Mouse (Mus musculus) mouse embryonic stem cell (cell line): Measurements from ENCODE around the gene Smarca1.

Experiments
- in situ Hi-C, 2 experiments: fragments of 300-500 bp; cut with MboI; formaldehyde crosslinking; loops; 1 replicate in 1 of 2; 3 replicates in 1 of 2; pipeline ENCODE4 v1.14.3; 2019 to 2020; ENCODE audit warnings: low sequenced_read_pairs in 2 of 2, low pct_unique_long_range_greater_than_20kb in 1 of 2, mixed read lengths in 1 of 2; ENCODE audit not compliant: unreplicated experiment in 1 of 2

The Smarca1 gene

DNA sequence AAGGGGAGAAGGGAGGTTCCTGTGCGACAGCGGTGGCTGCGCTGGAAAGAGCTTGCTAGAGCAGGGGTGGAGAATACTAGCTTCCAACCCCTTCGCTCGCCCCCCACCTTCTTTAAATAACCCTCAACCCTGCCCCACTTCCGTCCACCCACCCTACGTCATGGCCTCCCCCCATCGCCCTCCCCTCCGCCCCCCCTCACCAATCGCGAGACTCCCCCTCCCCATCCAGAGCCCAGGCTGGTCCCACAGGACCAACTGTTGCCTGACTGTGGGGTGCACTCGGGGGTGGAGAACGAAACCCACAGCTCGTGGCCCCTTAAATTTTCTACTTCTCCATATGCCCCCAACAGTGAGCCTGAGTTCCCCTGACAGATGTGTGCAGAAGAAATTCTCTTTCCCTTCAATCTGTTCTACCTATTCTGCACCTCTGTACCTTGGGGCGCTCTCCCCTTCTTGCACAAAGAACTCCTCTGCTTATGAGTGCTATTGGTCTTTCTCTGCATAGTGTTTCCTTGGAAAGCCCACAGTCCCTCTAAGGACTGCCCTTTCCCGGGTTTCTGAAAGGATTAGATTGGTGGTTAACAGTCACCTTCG is at the start of gene Smarca1:
Gene Smarca1, minus strand, starts transcription at position 544 of the 594 bp plus-strand sequence.
- in situ Hi-C loops = loop anchor here in 1 of 2 experiments (25.0 kb wide), 1 partner anchor 105 kb away; no protein-coding TSS in a partner anchor

DNA sequence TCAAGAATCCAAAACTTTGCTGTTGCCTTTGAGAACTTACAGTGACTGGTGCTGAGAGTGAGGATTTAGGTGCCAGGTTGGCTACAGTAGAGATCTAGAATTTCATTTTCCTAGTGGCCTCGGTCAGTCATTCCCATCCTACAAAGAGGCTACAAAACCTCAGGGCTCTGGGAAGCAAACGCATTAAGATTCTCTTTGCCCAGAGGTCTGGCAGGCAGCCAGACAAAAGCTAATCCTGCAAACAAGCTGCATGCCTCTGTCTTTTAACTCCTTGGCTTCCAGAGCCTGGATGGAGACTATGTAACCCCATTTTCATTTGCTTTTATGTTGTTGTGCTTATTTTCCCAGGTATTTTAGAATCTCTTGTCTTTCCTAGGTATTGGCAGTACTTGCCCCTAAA is 45.0 kb upstream of the Smarca1 start:
- in situ Hi-C loops = no loop called here

DNA sequence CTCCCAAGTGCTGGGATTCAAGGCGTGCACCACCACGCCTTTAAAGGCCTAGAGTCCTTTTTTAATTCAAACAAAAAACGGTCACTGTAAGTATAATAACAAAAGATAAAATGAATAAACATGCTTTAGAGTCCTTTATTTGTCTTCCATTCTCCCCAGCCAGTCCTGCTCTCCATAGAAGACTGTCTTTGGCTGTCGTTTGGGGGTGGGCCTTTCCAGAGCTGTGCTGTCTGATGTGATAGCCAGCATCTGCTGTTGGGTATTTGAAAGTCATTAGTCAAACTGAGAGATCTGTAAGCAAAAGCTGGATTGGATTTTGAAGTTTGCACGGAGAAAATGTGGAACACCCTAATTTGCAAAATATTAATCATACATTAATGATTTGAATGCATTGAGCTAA is 44.1 kb upstream of the Smarca1 start:
- in situ Hi-C loops = no loop called here

DNA sequence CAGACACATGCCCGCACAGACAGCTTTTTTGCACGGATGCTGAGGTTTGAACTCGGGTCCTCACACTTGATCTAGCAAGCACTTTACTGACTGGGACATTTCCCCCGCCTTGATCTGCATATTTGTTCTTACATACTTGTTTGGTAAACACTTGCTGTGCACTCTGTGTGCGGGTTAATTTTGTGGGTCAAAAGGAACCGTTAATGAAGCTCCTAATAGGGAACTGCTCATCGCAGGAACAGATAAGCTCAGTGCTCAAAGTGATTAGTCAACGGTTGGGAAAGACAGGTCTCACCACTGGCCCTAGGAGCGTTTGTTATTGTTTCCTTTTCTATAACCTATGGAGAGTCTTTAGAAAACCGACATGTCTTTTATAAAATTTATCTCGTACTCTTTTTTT is 41.6 kb upstream of the Smarca1 start:
- in situ Hi-C loops = no loop called here

DNA sequence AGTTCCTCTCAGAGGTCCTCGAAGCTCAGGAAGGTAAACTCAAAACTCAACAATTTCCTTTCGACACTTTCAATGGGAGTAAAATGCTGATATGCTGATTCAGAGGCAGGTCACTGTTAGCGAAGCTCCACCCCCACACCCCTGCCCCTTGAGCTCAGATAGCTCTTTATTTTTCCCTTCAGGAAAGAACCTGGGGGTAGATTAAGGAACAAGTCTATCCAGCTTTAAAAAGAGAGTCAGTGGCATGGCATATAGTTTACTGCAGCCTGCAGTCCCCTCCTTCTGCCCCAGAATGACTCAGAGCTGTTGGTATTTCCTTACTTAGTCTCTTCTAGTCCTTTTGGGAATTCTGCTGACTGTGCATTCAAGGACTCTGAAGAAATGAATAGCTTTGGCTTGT is 37.7 kb upstream of the Smarca1 start:
- in situ Hi-C loops = no loop called here

DNA sequence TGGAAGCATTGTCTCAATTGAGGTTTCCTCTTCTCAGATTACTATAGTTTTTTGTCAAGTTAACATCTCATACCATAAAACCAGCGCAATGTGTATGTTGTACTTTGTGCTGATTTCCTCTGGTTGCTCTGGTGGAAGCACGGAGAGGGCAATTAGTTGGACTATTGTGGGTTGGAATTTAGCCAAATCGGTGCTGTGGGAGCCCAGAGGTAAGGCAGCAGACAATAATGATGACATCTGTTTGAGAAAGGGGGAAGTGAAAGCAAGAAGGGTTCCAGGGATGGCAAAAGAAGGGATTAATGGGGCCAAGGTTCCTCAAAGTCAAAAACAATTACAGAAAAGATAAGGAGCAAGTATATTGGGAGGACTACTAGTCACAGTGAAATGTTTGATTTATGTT is 35.2 kb upstream of the Smarca1 start:
- in situ Hi-C loops = no loop called here

DNA sequence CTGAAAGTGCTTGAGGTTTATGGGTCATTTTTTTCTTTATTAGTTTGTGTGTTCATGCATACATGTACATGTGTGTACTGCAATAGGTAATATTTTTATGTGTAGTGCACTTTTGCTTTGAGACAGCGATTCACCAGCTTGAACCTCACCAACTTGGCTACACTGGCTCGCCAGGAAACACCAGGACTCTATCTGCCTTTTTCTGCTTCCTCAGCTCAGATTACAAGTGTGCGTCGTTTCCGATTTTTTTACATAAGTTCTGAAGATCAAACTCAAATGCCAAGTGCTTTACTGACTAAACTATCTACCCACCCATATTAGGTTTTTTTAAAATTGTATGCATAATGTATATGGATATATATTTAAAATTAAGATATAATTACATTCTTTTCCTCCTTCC is 27.8 kb upstream of the Smarca1 start:
- in situ Hi-C loops = no loop called here

DNA sequence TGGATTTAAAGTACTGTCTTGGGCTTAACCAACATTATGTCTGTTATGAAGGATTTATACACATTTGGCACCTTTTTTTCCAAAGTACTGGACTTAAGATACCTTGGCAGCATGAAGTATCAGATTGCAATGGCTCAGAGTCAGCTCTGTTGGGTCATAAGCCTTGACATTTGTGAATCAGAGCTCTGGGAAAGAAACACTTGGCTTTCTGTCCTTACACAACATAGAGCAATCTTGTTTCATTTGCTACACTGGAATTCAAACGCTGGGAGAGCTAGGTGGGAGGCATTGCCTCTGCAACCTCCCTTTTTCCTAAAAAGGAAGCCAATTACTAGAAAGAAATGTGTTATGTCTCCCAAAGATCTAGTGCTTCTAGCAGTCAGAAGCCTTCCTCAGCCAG is 24.1 kb upstream of the Smarca1 start:
- in situ Hi-C loops = no loop called here

DNA sequence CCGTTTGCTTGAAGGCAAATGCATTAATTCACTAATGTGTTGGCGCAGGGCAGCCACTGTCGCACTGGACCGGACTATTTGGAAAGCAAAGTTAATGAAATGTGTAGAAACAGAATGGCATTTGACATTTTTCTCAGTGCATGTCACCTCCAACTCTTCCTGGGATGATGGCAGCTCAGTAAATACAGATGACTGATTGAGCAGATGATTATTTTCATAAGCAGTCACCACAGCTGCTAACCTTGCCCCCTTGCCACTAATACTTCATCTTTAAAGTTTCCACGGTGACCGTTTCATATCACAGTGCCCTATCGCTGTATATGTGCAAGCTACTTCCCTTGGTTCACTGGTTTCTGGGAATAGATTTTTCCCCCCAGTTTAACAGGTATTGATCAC is 20.8 kb upstream of the Smarca1 start:
- in situ Hi-C loops = no loop called here

DNA sequence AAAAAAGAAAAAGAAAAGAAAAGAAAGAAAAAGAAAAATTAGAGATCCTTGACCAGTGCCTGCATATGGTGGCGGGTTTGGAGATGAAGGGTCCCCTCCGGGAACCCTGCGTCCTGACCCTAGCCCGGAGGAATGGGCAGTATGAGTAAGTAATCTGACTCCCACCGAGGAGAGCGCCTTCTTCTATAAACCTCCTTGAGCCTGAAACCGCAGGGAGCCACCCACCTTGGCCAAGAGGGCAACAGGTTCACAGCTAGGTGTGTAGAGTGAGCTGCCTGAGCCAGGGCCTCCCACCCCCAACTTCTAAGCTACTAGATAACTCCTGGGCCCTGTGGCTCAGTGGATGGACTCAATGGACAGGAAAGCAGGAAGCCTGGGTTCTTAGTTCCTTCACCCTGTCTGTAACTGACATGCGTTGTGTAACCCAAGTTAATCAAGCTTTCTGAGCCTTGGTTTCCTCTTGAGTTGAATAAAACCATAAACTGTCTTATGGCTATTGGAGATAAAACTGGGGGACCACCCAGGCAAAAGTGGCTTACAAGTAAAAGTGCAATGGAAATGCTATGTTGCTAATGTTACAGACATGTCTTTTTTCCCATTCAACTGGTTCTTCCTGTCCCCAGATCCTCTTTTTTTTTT is 20.2 kb upstream of the Smarca1 start:
- in situ Hi-C loops = no loop called here

DNA sequence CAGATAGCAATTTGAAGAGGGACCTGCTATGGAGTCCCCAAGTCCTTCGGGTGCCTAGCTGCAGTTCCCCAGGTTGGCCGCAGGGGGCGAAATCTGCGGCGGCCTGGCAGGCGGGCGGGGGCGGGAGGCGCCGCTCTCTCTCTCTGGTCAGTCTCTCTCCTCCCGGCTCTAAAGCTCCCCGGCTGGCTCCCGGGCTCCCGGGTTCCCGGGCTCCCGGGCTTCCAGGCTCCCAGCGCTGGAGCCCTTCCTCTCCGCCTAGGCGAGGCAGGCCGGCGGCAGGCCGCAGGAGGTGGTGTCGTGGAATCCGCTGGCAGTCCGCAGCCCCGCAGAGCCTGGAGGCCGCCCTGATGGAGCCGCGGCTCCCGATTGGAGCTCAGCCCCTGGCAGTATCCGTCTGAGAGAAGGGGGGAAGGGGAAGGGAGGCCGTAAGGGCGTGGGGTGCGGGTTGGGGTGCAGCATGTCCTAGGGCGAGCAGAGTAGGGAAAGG is 19.6 kb upstream of the Smarca1 start, which contains the start of gene Ocrl:
Gene Ocrl, plus strand, starts transcription at position 82 of the 487 bp plus-strand sequence.
- in situ Hi-C loops = no loop called here

DNA sequence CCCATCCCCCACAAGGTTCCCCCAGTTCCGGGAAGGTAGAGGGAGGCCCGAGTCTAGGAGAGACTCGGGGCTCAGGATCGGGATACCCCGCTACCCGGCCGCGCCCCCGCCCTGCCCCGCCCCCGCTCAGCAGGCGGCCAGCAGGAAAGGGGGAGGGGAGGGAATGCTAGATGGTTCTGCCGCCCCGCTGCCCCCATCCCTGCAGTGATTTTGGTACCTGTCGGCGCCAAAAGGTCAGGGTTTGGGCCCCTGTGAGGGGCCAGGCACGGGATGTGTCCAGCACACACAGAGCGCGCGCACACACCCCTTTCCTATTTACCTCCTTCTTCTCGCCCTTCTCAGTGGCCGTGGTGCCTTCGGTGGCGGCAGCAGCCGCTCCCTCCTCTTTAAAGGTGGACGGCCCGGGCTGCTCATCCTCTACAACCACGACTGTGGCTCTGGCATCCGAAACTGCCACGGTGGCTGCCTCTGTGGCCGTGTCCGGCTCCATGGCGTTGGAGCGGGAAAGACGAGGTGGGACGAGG is 805 bp downstream of the Smarca1 start:
- in situ Hi-C loops = loop anchor here in 1 of 2 experiments (25.0 kb wide), 1 partner anchor 105 kb away; no protein-coding TSS in a partner anchor

DNA sequence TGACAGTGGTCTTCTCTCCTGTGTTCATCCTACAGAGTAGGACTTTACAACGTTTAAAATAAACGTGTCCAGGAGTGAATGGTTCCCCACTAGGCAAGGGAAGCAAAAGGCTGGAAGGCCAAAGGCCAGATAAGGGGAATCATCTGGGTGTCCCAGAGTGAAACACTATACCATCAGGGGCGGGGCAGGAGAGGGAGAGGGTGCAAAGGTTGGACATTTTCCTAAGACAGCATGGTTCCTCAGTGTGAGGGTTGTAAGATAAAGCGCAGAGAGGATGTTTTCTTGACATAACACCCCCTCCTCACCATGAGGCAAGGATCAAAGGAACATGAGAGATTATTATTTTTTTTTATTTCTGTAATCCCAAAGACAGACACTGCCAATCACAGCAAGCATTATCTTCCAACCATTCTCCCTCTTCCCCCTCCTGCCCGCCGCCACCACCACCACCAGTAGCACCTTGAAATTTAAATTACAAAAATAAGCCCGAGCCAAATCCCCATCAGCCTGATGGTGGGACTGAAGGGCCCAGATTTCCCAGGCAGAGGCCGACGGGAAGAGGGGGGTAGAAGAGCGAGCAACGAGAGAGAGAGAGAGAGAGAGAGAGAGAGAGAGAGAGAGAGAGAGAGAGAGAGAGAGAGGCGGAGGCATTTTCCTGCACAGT is 1.4 kb downstream of the Smarca1 start:
- in situ Hi-C loops = loop anchor here in 1 of 2 experiments (25.0 kb wide), 1 partner anchor 104 kb away; no protein-coding TSS in a partner anchor

DNA sequence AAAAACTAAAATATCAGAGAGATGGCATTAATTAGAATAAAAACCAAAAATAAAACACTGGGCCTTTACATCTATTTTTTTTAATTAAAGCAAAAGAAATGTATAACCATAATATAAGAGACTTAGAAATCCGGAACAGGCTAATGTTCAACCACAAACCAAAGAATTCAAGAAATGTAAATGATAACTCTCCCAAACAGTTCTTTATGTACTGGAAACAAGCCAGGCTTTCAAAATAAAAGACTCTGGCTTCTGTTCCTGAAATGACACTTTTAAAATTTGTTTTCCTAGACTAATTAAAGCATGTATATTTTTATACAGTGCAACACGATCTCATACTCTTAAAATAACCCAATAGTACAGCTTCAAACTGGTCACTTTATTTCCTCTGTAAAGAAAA is 5.4 kb downstream of the Smarca1 start:
- in situ Hi-C loops = loop anchor here in 1 of 2 experiments (25.0 kb wide), 1 partner anchor 100 kb away; no protein-coding TSS in a partner anchor

DNA sequence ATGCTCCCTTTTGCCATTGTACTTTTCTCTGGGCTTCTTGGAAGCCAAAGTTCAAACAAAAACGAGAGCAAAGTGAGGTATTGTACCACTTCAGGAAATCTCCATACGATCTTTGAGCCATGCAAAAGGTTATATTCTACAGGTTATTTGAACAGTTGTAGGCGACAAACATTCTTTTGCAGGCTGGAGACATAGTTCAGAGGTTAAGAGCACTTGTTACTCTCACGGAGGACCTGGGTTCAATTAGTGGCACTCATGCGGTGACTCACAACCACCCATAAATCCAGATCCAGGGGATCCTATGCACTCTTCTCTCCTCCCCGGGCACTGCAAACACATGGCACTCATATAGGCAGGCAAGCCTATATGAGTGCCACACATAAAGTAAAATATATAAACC is 10.0 kb downstream of the Smarca1 start:
- in situ Hi-C loops = loop anchor here in 1 of 2 experiments (25.0 kb wide), 1 partner anchor 96 kb away; no protein-coding TSS in a partner anchor

DNA sequence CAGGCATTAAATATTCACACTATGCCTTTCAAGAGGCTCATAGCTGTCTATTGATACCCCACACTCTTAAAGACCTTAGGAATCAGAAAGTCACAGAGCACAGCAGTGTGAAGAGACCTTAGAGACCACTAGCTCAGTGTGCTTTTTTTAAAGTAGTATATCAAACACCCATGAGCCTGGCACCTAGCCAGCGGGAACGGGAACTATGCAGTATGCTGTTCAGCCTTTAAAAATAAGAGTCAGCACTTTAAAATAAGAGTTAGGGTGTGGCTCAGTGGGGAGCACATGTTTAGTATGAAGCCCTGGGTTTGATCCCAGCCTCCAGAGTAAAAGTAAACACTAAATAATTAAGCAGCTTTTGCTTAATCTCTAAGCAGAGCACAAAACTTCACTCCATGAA is 12.7 kb downstream of the Smarca1 start:
- in situ Hi-C loops = loop anchor here in 1 of 2 experiments (25.0 kb wide), 1 partner anchor 93 kb away; no protein-coding TSS in a partner anchor

DNA sequence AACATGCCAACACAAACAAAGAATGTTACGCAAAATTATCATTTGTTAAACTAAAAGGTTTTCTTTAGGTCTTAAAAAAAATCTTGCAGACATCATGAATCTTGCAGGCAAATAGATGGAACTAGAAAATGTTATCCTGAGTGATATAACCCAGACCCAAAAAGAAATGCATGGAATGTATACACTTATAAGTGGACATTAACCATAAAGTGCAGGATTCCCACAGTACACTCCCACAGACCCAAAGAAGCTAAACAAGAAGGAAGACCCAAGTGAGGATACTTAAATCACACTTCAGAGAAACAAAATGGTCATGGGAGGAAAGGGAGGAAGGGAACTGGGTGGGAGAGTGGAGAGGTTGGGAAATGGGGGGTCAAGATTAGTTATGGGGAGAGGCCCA is 34.2 kb downstream of the Smarca1 start:
- in situ Hi-C loops = loop anchor here in 1 of 2 experiments (25.0 kb wide), 1 partner anchor 96 kb away; no protein-coding TSS in a partner anchor

DNA sequence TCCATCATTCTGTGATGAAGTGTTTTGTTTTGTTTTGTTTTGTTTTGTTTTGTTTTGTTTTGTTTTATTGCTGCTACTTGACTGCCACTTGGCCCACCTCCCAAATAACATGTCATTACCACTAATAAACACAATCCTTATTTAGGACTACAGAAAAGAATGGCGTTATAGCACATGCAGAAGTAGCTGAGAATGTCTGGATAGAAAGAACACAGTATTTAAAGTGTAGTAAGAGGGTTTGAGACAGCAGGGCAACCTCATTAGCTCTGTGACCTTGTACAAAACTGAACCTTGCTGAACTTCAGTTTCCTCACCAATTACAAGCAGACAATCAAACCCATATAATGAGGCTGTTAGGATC is 57.0 kb downstream of the Smarca1 start:
- in situ Hi-C loops = no loop called here
